Mouse (Mus musculus) midbrain, embryonic 10.5 days (tissue): ENCODE data around the gene Tada1. TPM values are rescaled to one million over a fixed set of nuclear protein-coding genes. Genes with fewer than 3 reads are reported as not detected.

Experiments
- DNase-seq: peaks from one replicate; pipeline ENCODE4 v3.0.0-alpha.2; 2017; ENCODE audit warnings: low spot score
- H3K27ac ChIP-seq: fragments of 300-500 bp; sonication (generic); replicated peaks from 2 replicates; pipeline ENCODE4 v1.5.1; 2016; ENCODE audit warnings: mild to moderate bottlenecking
- H3K27me3 ChIP-seq: fragments of 300-500 bp; sonication (generic); 2 replicates; pipeline ENCODE4 v1.6.1; 2016; ENCODE audit warnings: low read depth, mild to moderate bottlenecking; ENCODE audit not compliant: poor library complexity, severe bottlenecking
- H3K36me3 ChIP-seq: fragments of 300-500 bp; sonication (generic); 2 replicates; pipeline ENCODE4 v1.6.1; 2016; ENCODE audit warnings: mild to moderate bottlenecking, moderate library complexity
- H3K4me1 ChIP-seq: fragments of 300-500 bp; sonication (generic); 2 replicates; pipeline ENCODE4 v1.6.1; 2016
- H3K4me3 ChIP-seq: fragments of 300-500 bp; sonication (generic); 2 replicates; pipeline ENCODE4 v1.5.1; 2016; ENCODE audit warnings: mild to moderate bottlenecking, moderate library complexity
- H3K9me3 ChIP-seq: fragments of 300-500 bp; sonication (generic); replicated peaks from 2 replicates; pipeline ENCODE4 v1.6.1; 2016; ENCODE audit warnings: mild to moderate bottlenecking
- WGBS: fragments of 180-500 bp; shearing (Covaris S2); methylation state at CpG from one replicate; pipeline ENCODE4 v1.1.7; 2016; 5-methylcytosine and 5-hydroxymethylcytosine counted together
- polyA plus RNA-seq: library from polyadenylated mRNA; unstranded; fragments of >200 nt; fragmentation: Nextera tagmentation; extraction: Ambion mirVana; gene quantifications from 2 replicates; pipeline ENCODE4 v1.2.1, GENCODE M21; 2016

The Tada1 gene
- 70.2 and 70.3 TPM in 2 replicates for polyA plus RNA-seq

- Histone ChIP-seq H3K27ac (peak within 1 kb of the TSS; percentile 97), H3K9me3 (no peaks in the 10 kb centered on the region), H3K4me3 (peak within 1 kb of the TSS; percentile 91), H3K27me3 (no peaks in the 10 kb centered on the region), H3K36me3 (peaks cover 27% of the 10 kb centered on the region), H3K4me1 (peaks cover 28% of the 10 kb centered on the region)
- DNase-seq, result peak; percentile 97
- under 1% methylated on average over 81 of the region's 81 CpGs for WGBS
Observed at GRCm38 (mm10) chr1:166379013-166379629, at the start of gene Tada1. Tada1 (plus strand) TSS chr1:166379097.

DNA sequence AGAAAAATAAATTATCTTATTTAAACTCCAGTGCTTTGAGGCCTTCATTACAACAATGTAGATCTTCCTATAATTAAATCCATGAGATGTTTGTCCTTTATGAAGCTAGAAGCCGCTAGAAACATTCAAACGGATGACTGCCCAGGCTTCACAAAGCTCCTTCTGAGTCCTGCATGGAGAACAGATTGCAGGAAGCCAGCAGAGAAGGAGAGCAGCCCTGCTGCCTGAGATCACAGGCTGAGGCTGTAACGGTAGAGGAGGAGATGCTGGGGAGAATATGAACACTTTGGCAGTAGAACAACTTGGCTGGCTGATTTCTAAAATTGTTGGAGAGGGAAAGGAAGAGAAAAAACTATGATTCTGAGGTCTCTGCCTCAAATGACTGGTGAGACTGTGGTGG, 48.1 kb upstream of the Tada1 start:
- Histone ChIP-seq H3K4me1 (no peaks in the 10 kb centered on the region), H3K4me3 (no peak overlapping the region), H3K36me3 (no peaks in the 10 kb centered on the region), H3K27ac (no peak overlapping the region), H3K9me3 (no peaks in the 10 kb centered on the region), H3K27me3 (no peaks in the 10 kb centered on the region)
- DNase-seq, result no peak
- 73% methylated on average over 3 of the region's 3 CpGs for WGBS

DNA sequence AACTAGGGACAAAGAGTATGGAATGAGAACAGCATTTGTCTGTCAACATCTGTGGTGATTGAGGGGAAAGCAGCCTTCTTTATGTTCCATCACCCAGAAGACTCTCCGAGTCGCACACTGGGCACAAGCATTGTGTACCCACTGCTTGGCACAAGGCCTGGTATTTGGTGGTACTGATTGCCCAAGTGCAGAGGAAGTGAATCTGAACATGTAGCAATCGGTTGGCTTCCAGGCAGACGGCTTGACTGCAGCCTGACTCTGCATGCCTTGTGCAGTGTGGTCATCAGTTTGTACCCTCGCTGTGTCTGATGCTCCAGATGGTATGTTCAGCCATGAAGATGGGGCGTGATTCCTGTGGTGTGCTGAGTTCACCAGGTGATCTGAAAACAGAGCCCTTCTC, 39.8 kb upstream of the Tada1 start:
- Histone ChIP-seq H3K9me3 (no peaks in the 10 kb centered on the region), H3K27ac (no peak overlapping the region), H3K27me3 (no peaks in the 10 kb centered on the region), H3K36me3 (no peaks in the 10 kb centered on the region), H3K4me3 (no peak overlapping the region), H3K4me1 (peaks cover under 1% of the 10 kb centered on the region; the same call in 1 of the 2 replicates)
- no peak for DNase-seq
- WGBS, result 91% methylated on average over 6 of the region's 6 CpGs

DNA sequence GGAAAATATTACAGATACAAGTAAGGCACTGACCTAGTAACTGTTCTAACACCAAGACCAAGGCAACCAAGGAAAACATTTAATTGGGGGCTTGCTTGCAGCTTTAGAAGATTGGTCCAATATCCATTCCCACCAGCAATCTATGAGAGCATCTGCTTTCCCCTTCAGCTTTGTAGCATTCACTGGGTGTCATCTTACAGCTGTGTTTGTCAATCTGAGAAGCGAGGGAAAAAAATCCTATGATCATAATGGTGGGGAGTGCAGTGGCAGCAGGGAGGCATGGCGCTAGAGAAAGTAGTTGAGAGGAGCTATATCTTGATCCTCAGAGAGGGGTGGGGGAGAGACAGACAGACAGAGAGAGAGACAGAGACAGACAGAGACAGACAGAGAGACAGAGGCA, 36.8 kb upstream of the Tada1 start:
- Histone ChIP-seq H3K4me1 (peaks cover 21% of the 10 kb centered on the region), H3K27ac (no peak overlapping the region), H3K4me3 (no peak overlapping the region), H3K27me3 (no peaks in the 10 kb centered on the region), H3K36me3 (no peaks in the 10 kb centered on the region), H3K9me3 (no peaks in the 10 kb centered on the region)
- WGBS, result 73% methylated on average over 2 of the region's 2 CpGs
- DNase-seq, result no peak

DNA sequence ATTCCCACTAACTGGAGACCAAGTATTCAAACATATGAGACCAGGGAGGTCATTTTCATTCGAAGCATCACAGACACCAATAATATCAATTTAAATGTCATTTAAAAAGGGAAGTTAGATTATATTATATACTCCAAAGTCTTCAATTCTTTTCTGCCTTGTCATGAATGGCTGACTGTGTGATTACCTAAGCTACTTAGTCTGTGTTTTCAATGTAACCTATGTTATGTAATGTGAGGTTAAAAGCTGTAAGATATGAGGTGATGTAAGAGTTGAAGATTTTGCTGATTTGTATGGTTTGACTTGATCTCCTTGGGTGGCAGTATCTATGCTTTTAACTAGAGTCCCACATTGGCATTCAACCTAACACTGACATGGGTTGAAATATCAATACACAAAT, 36.4 kb upstream of the Tada1 start:
- H3K4me3 ChIP-seq, result no peak overlapping the region
- 83% methylated on average over 1 of the region's 1 CpGs for WGBS
- H3K4me1 ChIP-seq, result peaks cover 21% of the 10 kb centered on the region
- H3K27me3 ChIP-seq, result no peaks in the 10 kb centered on the region
- no peaks in the 10 kb centered on the region for H3K9me3 ChIP-seq
- no peaks in the 10 kb centered on the region for H3K36me3 ChIP-seq
- no peak for DNase-seq
- H3K27ac ChIP-seq, result no peak overlapping the region

GRCm38 (mm10) chr1:166343586-166343985, 35.3 kb upstream of the Tada1 start:
- WGBS, result 78% methylated on average over 5 of the region's 5 CpGs
- no peak overlapping the region for H3K27ac ChIP-seq
- no peak overlapping the region for H3K4me3 ChIP-seq
- no peaks in the 10 kb centered on the region for H3K27me3 ChIP-seq
- no peaks in the 10 kb centered on the region for H3K36me3 ChIP-seq
- no peak for DNase-seq
- H3K9me3 ChIP-seq, result no peaks in the 10 kb centered on the region
- H3K4me1 ChIP-seq, result peaks cover 28% of the 10 kb centered on the region

GRCm38 (mm10) chr1:166344300-166345077, 34.4 kb upstream of the Tada1 start:
- no peaks in the 10 kb centered on the region for H3K27me3 ChIP-seq
- DNase-seq, result no peak
- no peaks in the 10 kb centered on the region for H3K36me3 ChIP-seq
- no peaks in the 10 kb centered on the region for H3K9me3 ChIP-seq
- H3K27ac ChIP-seq, result no peak overlapping the region
- WGBS, result 68% methylated on average over 8 of the region's 8 CpGs
- H3K4me1 ChIP-seq, result peaks cover 28% of the 10 kb centered on the region
- H3K4me3 ChIP-seq, result no peak overlapping the region

DNA sequence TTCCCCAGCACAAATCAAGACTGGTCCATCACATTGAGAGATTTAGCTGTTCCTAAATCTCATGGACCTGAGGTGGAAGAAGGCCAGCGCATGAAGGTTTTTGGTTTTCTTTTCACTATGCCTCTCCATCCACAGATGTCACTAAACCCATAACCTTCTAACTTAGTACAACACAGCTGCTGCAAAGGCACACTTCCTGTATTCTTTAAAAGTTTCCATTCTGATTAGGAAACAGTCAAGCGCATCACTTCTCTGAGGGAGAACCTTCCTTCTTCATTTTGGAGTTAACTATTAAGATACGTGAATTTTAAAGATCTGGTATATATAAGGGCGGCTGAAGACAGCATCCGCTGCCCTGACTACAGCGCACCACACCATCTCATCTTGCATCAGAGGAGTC, 33.3 kb upstream of the Tada1 start:
- 96% methylated on average over 6 of the region's 6 CpGs for WGBS
- DNase-seq, result no peak
- H3K9me3 ChIP-seq, result no peaks in the 10 kb centered on the region
- H3K36me3 ChIP-seq, result no peaks in the 10 kb centered on the region
- H3K4me3 ChIP-seq, result no peak overlapping the region
- H3K4me1 ChIP-seq, result peaks cover 28% of the 10 kb centered on the region
- H3K27me3 ChIP-seq, result no peaks in the 10 kb centered on the region
- H3K27ac ChIP-seq, result no peak overlapping the region

GRCm38 (mm10) chr1:166346906-166347305, 32.0 kb upstream of the Tada1 start:
- H3K4me3 ChIP-seq, result no peak overlapping the region
- DNase-seq, result no peak
- H3K9me3 ChIP-seq, result no peaks in the 10 kb centered on the region
- WGBS, result 82% methylated on average over 3 of the region's 3 CpGs
- peaks cover 28% of the 10 kb centered on the region for H3K4me1 ChIP-seq
- no peaks in the 10 kb centered on the region for H3K27me3 ChIP-seq
- H3K36me3 ChIP-seq, result no peaks in the 10 kb centered on the region
- no peak overlapping the region for H3K27ac ChIP-seq

GRCm38 (mm10) chr1:166349341-166349740, 29.6 kb upstream of the Tada1 start:
- no peaks in the 10 kb centered on the region for H3K27me3 ChIP-seq
- H3K9me3 ChIP-seq, result no peaks in the 10 kb centered on the region
- no peak for DNase-seq
- 84% methylated on average over 3 of the region's 3 CpGs for WGBS
- no peaks in the 10 kb centered on the region for H3K36me3 ChIP-seq
- peaks cover 25% of the 10 kb centered on the region for H3K4me1 ChIP-seq
- no peak overlapping the region for H3K4me3 ChIP-seq
- no peak overlapping the region for H3K27ac ChIP-seq

DNA sequence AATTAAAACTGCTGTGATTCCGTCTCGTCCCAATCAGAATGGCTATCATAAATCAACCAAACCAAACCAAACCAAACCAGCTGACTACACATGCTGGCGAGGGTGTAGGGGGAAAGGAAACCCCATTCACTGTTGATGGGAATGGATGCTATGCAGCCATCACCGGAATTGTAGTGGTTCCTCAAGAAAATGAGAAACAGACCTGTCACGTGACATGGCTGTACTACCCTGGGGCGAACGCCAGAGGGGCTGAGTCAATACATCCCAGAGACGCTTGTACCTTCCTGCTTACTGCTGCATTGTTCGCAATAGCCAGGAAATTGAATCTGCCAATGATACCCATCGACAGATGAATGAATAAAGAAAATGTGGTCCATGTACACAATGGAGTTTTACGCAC, 29.1 kb upstream of the Tada1 start:
- WGBS, result 78% methylated on average over 11 of the region's 11 CpGs
- DNase-seq, result no peak

GRCm38 (mm10) chr1:166360157-166360855, 18.6 kb upstream of the Tada1 start:
- Histone ChIP-seq H3K27ac (no peak overlapping the region), H3K4me3 (no peak overlapping the region), H3K27me3 (no peaks in the 10 kb centered on the region), H3K4me1 (no peaks in the 10 kb centered on the region), H3K36me3 (no peaks in the 10 kb centered on the region), H3K9me3 (no peaks in the 10 kb centered on the region)
- DNase-seq, result peak; percentile 88
- 27% methylated on average over 14 of the region's 14 CpGs for WGBS

More for the DNA sequence above, 29.1 kb upstream of the Tada1 start:
- Histone ChIP-seq H3K27me3 (no peaks in the 10 kb centered on the region), H3K4me1 (peaks cover 22% of the 10 kb centered on the region), H3K36me3 (no peaks in the 10 kb centered on the region), H3K27ac (no peak overlapping the region), H3K4me3 (no peak overlapping the region), H3K9me3 (no peaks in the 10 kb centered on the region)

GRCm38 (mm10) chr1:166360896-166361295, 18.0 kb upstream of the Tada1 start:
- H3K9me3 ChIP-seq, result no peaks in the 10 kb centered on the region
- 82% methylated on average over 5 of the region's 5 CpGs for WGBS
- no peak for DNase-seq

More at GRCm38 (mm10) chr1:166360896-166361295, 18.0 kb upstream of the Tada1 start:
- H3K36me3 ChIP-seq, result no peaks in the 10 kb centered on the region
- no peaks in the 10 kb centered on the region for H3K27me3 ChIP-seq
- no peak overlapping the region for H3K27ac ChIP-seq
- H3K4me1 ChIP-seq, result no peaks in the 10 kb centered on the region
- H3K4me3 ChIP-seq, result no peak overlapping the region
